Mouse (Mus musculus) cerebellum, adult 2 months (tissue): ENCODE measurements at regions not wholly inside any gene's neighbourhood (a gene's known extent, or its start where the extent isn't known, plus 50 kb on each side); places are given as distances from the start of the nearest gene placed in this dataset.

ENCODE experiments used
- DNase-seq, 2 experiments: peaks; one replicate each; pipeline ENCODE4 v3.0.0; 2021
- H3K27ac ChIP-seq: fragments of 200-500 bp; 2 replicates; pipeline ENCODE4 v1.5.1; 2012; ENCODE audit warnings: low read length, control low read depth, inconsistent platforms; ENCODE audit not compliant: insufficient read depth
- H3K27me3 ChIP-seq: fragments of 200-500 bp; 2 replicates; pipeline ENCODE4 v1.6.1; 2012; ENCODE audit warnings: inconsistent platforms, mild to moderate bottlenecking, low read length, moderate library complexity; ENCODE audit not compliant: control insufficient read depth, insufficient read depth
- H3K4me1 ChIP-seq: fragments of 200-500 bp; 2 replicates; pipeline ENCODE4 v1.6.1; 2011; ENCODE audit warnings: low read length; ENCODE audit not compliant: control insufficient read depth, insufficient read depth
- H3K4me3 ChIP-seq: fragments of 200-500 bp; replicated peaks from 2 replicates; pipeline ENCODE3; 2011; ENCODE audit warnings: mild to moderate bottlenecking, low read depth, low read length, control low read depth; ENCODE audit not compliant: insufficient read depth
- CTCF ChIP-seq: fragments of 200-500 bp; IDR thresholded peaks from 2 replicates; pipeline ENCODE4 v1.5.1; 2011; ENCODE audit warnings: low read depth, mild to moderate bottlenecking, control low read depth, low read length, moderate library complexity, borderline replicate concordance; ENCODE audit not compliant: insufficient read depth
- POLR2A ChIP-seq: fragments of 200-500 bp; IDR thresholded peaks from 2 replicates; pipeline ENCODE4 v1.6.1; 2011; ENCODE audit warnings: low read length, control low read depth, borderline replicate concordance; ENCODE audit not compliant: insufficient read depth
- WGBS: fragments of 180-500 bp; shearing (Covaris S2); methylation state at CpG from one replicate; pipeline ENCODE4 v1.1.7; 2018; 5-methylcytosine and 5-hydroxymethylcytosine counted together

GRCm38 (mm10) chr8:44261039-44261438, 551.2 kb upstream of the Adam34 start:
- WGBS: 72% methylated on average over 4 of the region's 4 CpGs
- H3K4me1 ChIP-seq: no peaks in the 10 kb centered on the region
- H3K4me3 ChIP-seq: no peak overlapping the region
- DNase-seq: no peak
- TF ChIP-seq POLR2A: no peak
- no peak overlapping the region for H3K27ac ChIP-seq
- no peaks in the 10 kb centered on the region for H3K27me3 ChIP-seq

GRCm38 (mm10) chr8:44273300-44273699, 563.5 kb upstream of the Adam34 start:
- no peak for DNase-seq
- Histone ChIP-seq H3K27me3 (no peaks in the 10 kb centered on the region), H3K4me1 (no peaks in the 10 kb centered on the region), H3K4me3 (no peak overlapping the region), H3K27ac (no peak overlapping the region)
- TF ChIP-seq CTCF (no peak), POLR2A (no peak)
- WGBS: 79% methylated on average over 4 of the region's 4 CpGs

- H3K27ac ChIP-seq: no peak overlapping the region
- H3K27me3 ChIP-seq: no peaks in the 10 kb centered on the region
- no peak overlapping the region for H3K4me3 ChIP-seq
- no peak for TF ChIP-seq CTCF
- no peak for TF ChIP-seq POLR2A
- DNase-seq: no peak
- no peaks in the 10 kb centered on the region for H3K4me1 ChIP-seq
These were observed 608.4 kb upstream of the Adam34 start for GRCm38 (mm10) chr8:44318216-44318615.

GRCm38 (mm10) chr8:44334323-44334993, 600.8 kb upstream of the Fat1 start:
- Histone ChIP-seq H3K4me1 (no peaks in the 10 kb centered on the region), H3K4me3 (no peak overlapping the region), H3K27ac (no peak overlapping the region), H3K27me3 (no peaks in the 10 kb centered on the region)
- no peak for DNase-seq
- WGBS: 65% methylated on average over 6 of the region's 6 CpGs
- no peak for TF ChIP-seq POLR2A
- TF ChIP-seq CTCF: no peak

GRCm38 (mm10) chr8:44343401-44343800, 591.8 kb upstream of the Fat1 start:
- no peak overlapping the region for H3K4me3 ChIP-seq
- 54% methylated on average over 2 of the region's 2 CpGs for WGBS
- DNase-seq: no peak
- no peaks in the 10 kb centered on the region for H3K4me1 ChIP-seq
- no peak for TF ChIP-seq POLR2A
- H3K27me3 ChIP-seq: no peaks in the 10 kb centered on the region
- no peak overlapping the region for H3K27ac ChIP-seq

GRCm38 (mm10) chr8:44343924-44344323, 591.3 kb upstream of the Fat1 start:
- Histone ChIP-seq H3K27ac (no peak overlapping the region), H3K4me1 (no peaks in the 10 kb centered on the region), H3K27me3 (no peaks in the 10 kb centered on the region), H3K4me3 (no peak overlapping the region)
- TF ChIP-seq CTCF: no peak
- TF ChIP-seq POLR2A: no peak
- 32% methylated on average over 2 of the region's 2 CpGs for WGBS
- DNase-seq: no peak

GRCm38 (mm10) chr8:44347412-44347811, 587.8 kb upstream of the Fat1 start:
- H3K27ac ChIP-seq: no peak overlapping the region
- no peaks in the 10 kb centered on the region for H3K27me3 ChIP-seq
- DNase-seq: no peak
- 56% methylated on average over 1 of the region's 1 CpGs for WGBS
- H3K4me1 ChIP-seq: no peaks in the 10 kb centered on the region
- no peak overlapping the region for H3K4me3 ChIP-seq
- TF ChIP-seq CTCF (no peak), POLR2A (no peak)

- WGBS: 57% methylated on average over 6 of the region's 6 CpGs
- H3K4me3 ChIP-seq: no peak overlapping the region
- no peak overlapping the region for H3K27ac ChIP-seq
- TF ChIP-seq CTCF: no peak
- TF ChIP-seq POLR2A: no peak
- no peak for DNase-seq
- H3K27me3 ChIP-seq: no peaks in the 10 kb centered on the region
- no peaks in the 10 kb centered on the region for H3K4me1 ChIP-seq
These were observed 561.3 kb upstream of the Fat1 start for GRCm38 (mm10) chr8:44373987-44374386.

- Histone ChIP-seq H3K4me1 (no peaks in the 10 kb centered on the region), H3K27me3 (no peaks in the 10 kb centered on the region), H3K27ac (no peak overlapping the region), H3K4me3 (no peak overlapping the region)
- WGBS: 74% methylated on average over 3 of the region's 3 CpGs
- TF ChIP-seq POLR2A (no peak), CTCF (no peak)
- DNase-seq: no peak
These were observed 557.5 kb upstream of the Fat1 start for GRCm38 (mm10) chr8:44377731-44378130.
